Mouse (Mus musculus): Measurements from ENCODE around the gene Rhebl1. TPM values are rescaled to one million over a fixed set of nuclear protein-coding genes. Genes with fewer than 3 reads are reported as not detected.
A peak's percentile ranks its signal among the peaks of the same experiment; 100 is the strongest.
"Not testable (repeated sequence)": the region's sequence is repeated elsewhere in the genome, so short reads cannot be mapped to it uniquely, and the experiment has no call there.

Gene Rhebl1
- polyA plus RNA-seq (2014; fragmentation: Nextera tagmentation; extraction: Ambion mirVana): 8.5 and 9.5 TPM in 2 replicates

DNA sequence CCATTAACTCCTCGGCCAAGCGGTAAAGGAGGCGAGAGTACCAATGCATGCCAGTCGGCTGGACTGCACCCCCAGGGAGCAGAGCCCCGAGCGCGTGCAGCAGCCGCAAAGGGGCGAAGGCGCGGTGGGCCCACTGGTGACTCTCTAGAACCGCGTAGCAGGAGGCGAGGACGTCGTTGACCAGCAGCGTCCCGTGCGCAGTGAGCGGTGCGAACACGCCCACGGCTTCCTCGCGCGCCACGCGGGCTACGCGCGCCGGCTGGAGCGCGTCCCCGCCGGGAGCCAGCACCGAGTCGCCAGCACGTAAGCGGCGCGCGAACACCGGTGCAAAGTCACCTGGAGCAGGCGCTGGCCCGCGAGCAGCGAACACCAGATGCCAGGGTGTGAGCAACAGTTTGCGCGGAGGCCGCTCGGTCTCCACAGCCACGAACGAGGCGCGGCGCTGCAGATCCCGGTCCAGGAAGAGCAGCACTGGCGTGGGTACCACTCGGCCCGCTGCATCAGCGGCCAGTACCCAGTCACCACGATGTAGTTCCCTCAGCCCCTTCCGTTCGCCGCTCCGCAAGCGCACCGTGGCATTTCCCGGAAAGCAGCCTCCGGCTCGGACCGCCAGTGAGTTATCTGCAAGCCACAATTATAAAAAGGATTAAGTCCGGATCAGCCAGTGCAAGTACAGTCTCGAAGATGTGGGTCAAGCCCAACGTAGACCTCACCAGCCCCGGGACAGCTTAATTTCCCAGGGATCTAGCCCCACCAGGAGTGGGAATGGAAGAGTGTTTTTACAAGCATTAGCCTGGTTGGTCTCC lies at the start of gene Rhebl1:
Gene Rhebl1, minus strand, starts transcription at position 601 of the 806 bp plus-strand sequence.
- Histone ChIP-seq H3K27me3 (ENCODE audit: insufficient read depth, low read length) (peaks cover 74% of the 10 kb centered on the region), H3K4me3 (ENCODE audit: low read depth, low read length) (peak within 1 kb of the TSS; percentile 56), H3K4me1 (ENCODE audit: insufficient read depth) (peaks cover 14% of the 10 kb centered on the region; the same call in 1 of the 2 replicates), H3K9ac (peak within 1 kb of the TSS; percentile 56), H3K36me3 (ENCODE audit: insufficient read depth) (no peaks in the 10 kb centered on the region), H3K27ac (ENCODE audit: low read depth) (no peak within 1 kb of the TSS), H3K4me2 (peak within 1 kb of the TSS; percentile 100), H3K9me3 (ENCODE audit: low read depth, low read length) (no peaks in the 10 kb centered on the region)
- TF ChIP-seq CTCF (IDR thresholded peaks at IDR 0.05; ENCODE audit: low read depth): no peak
- WGBS: under 1% methylated on average over 77 of the region's 77 CpGs
- DNase-seq (peak; percentile 59), ATAC-seq (ENCODE audit: insufficient read depth) (no peak; the same call in 1 of the 2 replicates)

- H3K4me3 ChIP-seq (ENCODE audit: low read depth, low read length): no peak overlapping the region
- DNase-seq (no peak), ATAC-seq (ENCODE audit: insufficient read depth) (no peak)
- H3K4me1 ChIP-seq (ENCODE audit: insufficient read depth): no peaks in the 10 kb centered on the region
- no peak overlapping the region for H3K4me2 ChIP-seq
- no peak overlapping the region for H3K27ac ChIP-seq (ENCODE audit: low read depth)
- WGBS: 64% methylated on average over 4 of the region's 4 CpGs
- H3K9ac ChIP-seq: no peak overlapping the region
- no peak for TF ChIP-seq CTCF (IDR thresholded peaks at IDR 0.05; ENCODE audit: low read depth)
- H3K27me3 ChIP-seq (ENCODE audit: insufficient read depth, low read length): no peaks in the 10 kb centered on the region
- H3K36me3 ChIP-seq (ENCODE audit: insufficient read depth): no peaks in the 10 kb centered on the region
- no peaks in the 10 kb centered on the region for H3K9me3 ChIP-seq (ENCODE audit: low read depth, low read length)
Observed at GRCm38 (mm10) chr15:98943133-98943532, 48.8 kb upstream of the Rhebl1 start.

GRCm38 (mm10) chr15:98942081-98942480 lies 47.7 kb upstream of the Rhebl1 start:
- no peak overlapping the region for H3K27ac ChIP-seq (ENCODE audit: low read depth)
- DNase-seq (peak; percentile 72), ATAC-seq (ENCODE audit: insufficient read depth) (no peak)
- H3K9me3 ChIP-seq (ENCODE audit: low read depth, low read length): no peaks in the 10 kb centered on the region
- WGBS: 65% methylated on average over 4 of the region's 4 CpGs
- H3K4me1 ChIP-seq (ENCODE audit: insufficient read depth): no peaks in the 10 kb centered on the region
- no peak overlapping the region for H3K9ac ChIP-seq
- no peaks in the 10 kb centered on the region for H3K36me3 ChIP-seq (ENCODE audit: insufficient read depth)
- TF ChIP-seq CTCF (IDR thresholded peaks at IDR 0.05; ENCODE audit: low read depth): no peak
- H3K27me3 ChIP-seq (ENCODE audit: insufficient read depth, low read length): no peaks in the 10 kb centered on the region
- no peak overlapping the region for H3K4me3 ChIP-seq (ENCODE audit: low read depth, low read length)
- no peak overlapping the region for H3K4me2 ChIP-seq

- ATAC-seq (ENCODE audit: insufficient read depth) (no peak), DNase-seq (no peak)
- no peak overlapping the region for H3K4me3 ChIP-seq (ENCODE audit: low read depth, low read length)
- no peak overlapping the region for H3K27ac ChIP-seq (ENCODE audit: low read depth)
- H3K36me3 ChIP-seq (ENCODE audit: insufficient read depth): no peaks in the 10 kb centered on the region
- no peaks in the 10 kb centered on the region for H3K27me3 ChIP-seq (ENCODE audit: insufficient read depth, low read length)
- H3K9me3 ChIP-seq (ENCODE audit: low read depth, low read length): no peaks in the 10 kb centered on the region
- no peaks in the 10 kb centered on the region for H3K4me1 ChIP-seq (ENCODE audit: insufficient read depth)
- no peak overlapping the region for H3K4me2 ChIP-seq
- WGBS: 48% methylated on average over 2 of the region's 2 CpGs
- TF ChIP-seq CTCF (IDR thresholded peaks at IDR 0.05; ENCODE audit: low read depth): no peak
- H3K9ac ChIP-seq: no peak overlapping the region
Observed at GRCm38 (mm10) chr15:98941539-98941938, 47.2 kb upstream of the Rhebl1 start.

DNA sequence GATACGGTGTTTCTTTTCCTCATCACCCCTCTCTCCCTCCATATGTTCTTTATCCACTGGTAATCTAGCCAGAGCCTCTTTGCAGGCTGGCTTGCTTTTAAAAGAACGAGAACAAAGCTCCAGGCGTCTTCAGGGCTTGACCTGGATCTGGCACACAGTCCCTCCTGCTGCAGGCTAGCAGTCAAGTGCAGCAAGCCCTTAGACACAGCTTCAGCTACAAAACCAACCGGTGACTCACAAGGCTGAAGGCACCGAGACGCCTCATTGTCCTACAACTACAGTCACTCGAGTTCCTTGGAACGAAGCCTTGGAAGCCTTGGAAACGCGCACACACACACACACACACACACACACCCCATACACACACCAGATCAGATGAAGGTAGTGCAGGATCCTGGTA lies 46.5 kb upstream of the Rhebl1 start:
- no peak overlapping the region for H3K27ac ChIP-seq (ENCODE audit: low read depth)
- H3K9me3 ChIP-seq (ENCODE audit: low read depth, low read length): no peaks in the 10 kb centered on the region
- ATAC-seq (ENCODE audit: insufficient read depth): no peak
- H3K9ac ChIP-seq: no peak overlapping the region
- no peak overlapping the region for H3K4me2 ChIP-seq
- H3K4me1 ChIP-seq (ENCODE audit: insufficient read depth): no peaks in the 10 kb centered on the region
- H3K27me3 ChIP-seq (ENCODE audit: insufficient read depth, low read length): no peaks in the 10 kb centered on the region
- 67% methylated on average over 10 of the region's 10 CpGs for WGBS
- no peak overlapping the region for H3K4me3 ChIP-seq (ENCODE audit: low read depth, low read length)
- no peak for DNase-seq
- TF ChIP-seq CTCF (IDR thresholded peaks at IDR 0.05; ENCODE audit: low read depth): no peak
- H3K36me3 ChIP-seq (ENCODE audit: insufficient read depth): no peaks in the 10 kb centered on the region

DNA sequence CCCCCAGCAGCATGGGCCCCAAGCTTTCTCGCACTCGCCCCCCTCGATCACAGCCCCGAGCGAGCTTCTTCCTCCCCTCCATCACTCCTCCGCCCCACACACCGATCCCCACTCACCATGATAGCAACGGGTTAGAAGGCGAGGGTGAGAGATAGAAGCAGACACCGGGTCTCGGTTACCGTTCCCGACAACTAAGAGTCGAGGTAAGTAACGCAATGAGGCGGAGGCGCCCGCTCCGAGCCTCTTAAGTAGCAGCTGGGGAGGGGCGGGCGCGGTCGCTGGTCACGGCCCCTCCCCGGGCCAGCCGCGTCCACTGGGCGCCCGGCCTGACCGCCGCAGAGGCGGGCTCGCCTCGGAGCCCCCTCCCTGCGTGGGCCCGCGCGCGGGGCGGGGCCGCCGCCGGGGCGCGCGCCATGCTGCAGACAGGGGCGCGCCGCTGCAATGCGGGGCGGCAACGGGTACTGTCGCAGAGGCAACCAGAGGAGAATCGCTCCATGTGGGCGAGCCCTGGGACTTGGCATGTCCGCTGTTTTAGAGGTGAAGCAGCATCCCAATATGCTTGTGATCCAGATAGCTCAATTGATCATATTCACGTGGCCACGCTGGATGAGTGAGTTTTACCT lies 40.0 kb upstream of the Rhebl1 start, which contains the start of gene Tuba1b:
Gene Tuba1b, minus strand, starts transcription at position 349 of the 623 bp plus-strand sequence.
- Histone ChIP-seq H3K4me3 (ENCODE audit: low read depth, low read length) (peak within 1 kb of the TSS; percentile 66), H3K4me2 (peak within 1 kb of the TSS; percentile 99), H3K9me3 (ENCODE audit: low read depth, low read length) (no peaks in the 10 kb centered on the region), H3K9ac (peak within 1 kb of the TSS; percentile 92), H3K4me1 (ENCODE audit: insufficient read depth) (peaks cover 5% of the 10 kb centered on the region; the same call in 1 of the 2 replicates), H3K27ac (ENCODE audit: low read depth) (peak within 1 kb of the TSS; percentile 99), H3K36me3 (ENCODE audit: insufficient read depth) (peaks cover 18% of the 10 kb centered on the region), H3K27me3 (ENCODE audit: insufficient read depth, low read length) (no peaks in the 10 kb centered on the region)
- WGBS: under 1% methylated on average over 58 of the region's 58 CpGs
- TF ChIP-seq CTCF (IDR thresholded peaks at IDR 0.05; ENCODE audit: low read depth): 0 out of 2 replicates have a peak, but pooled peaks have one; percentile 3
- peak; percentile 94 for ATAC-seq (ENCODE audit: insufficient read depth)
- DNase-seq: peak; percentile 97

- under 1% methylated on average over 35 of the region's 35 CpGs for WGBS
- H3K4me1 ChIP-seq (ENCODE audit: insufficient read depth): peaks cover 5% of the 10 kb centered on the region; the same call in 1 of the 2 replicates
- peak overlapping the region; percentile 66 for H3K4me3 ChIP-seq (ENCODE audit: low read depth, low read length)
- no peaks in the 10 kb centered on the region for H3K27me3 ChIP-seq (ENCODE audit: insufficient read depth, low read length)
- DNase-seq (peak; percentile 100), ATAC-seq (ENCODE audit: insufficient read depth) (peak; percentile 83)
- TF ChIP-seq CTCF (IDR thresholded peaks at IDR 0.05; ENCODE audit: low read depth): no peak
- peak overlapping the region; percentile 99 for H3K27ac ChIP-seq (ENCODE audit: low read depth)
- H3K9me3 ChIP-seq (ENCODE audit: low read depth, low read length): no peaks in the 10 kb centered on the region
- H3K4me2 ChIP-seq: peak overlapping the region; percentile 99
- peaks cover 18% of the 10 kb centered on the region for H3K36me3 ChIP-seq (ENCODE audit: insufficient read depth)
- peak overlapping the region; percentile 92 for H3K9ac ChIP-seq
Observed at GRCm38 (mm10) chr15:98933833-98934216, 39.5 kb upstream of the Rhebl1 start.

DNA sequence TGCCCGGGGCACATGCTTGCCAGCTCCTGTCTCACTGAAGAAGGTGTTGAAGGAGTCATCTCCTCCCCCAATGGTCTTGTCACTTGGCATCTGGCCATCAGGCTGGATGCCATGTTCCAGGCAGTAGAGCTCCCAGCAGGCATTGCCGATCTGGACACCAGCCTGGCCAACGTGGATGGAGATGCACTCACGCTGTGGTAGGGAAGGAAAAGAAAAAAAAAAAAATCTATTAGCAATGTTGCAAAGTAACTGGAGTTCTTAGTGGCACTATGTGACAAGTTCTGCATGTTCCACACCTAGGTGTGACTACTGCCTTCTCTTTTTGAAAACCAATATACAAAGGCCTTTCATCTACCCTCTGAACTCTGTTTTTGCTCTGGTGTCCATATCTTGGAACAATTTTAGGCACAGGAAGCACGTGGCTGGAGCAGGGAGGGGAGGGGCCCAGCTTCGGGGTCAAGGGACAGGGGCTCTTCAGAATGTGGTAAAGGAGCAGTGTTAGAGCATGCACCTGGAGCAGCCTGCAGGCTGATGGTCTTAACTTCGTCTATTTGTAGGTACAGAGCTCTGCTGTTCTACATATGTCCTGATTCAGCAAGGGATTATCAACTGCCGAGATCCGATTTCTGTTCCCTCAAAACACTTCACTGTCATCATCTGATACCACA lies 38.8 kb upstream of the Rhebl1 start:
- not testable (repeated sequence) for H3K4me1 ChIP-seq (ENCODE audit: insufficient read depth); H3K9me3 ChIP-seq (ENCODE audit: low read depth, low read length); ATAC-seq (ENCODE audit: insufficient read depth); H3K27me3 ChIP-seq (ENCODE audit: insufficient read depth, low read length)
- Histone ChIP-seq H3K4me3 (ENCODE audit: low read depth, low read length) (peak overlapping the region; percentile 66), H3K9ac (peak overlapping the region; percentile 92), H3K4me2 (peak overlapping the region; percentile 99), H3K36me3 (ENCODE audit: insufficient read depth) (peaks cover 18% of the 10 kb centered on the region), H3K27ac (ENCODE audit: low read depth) (peak overlapping the region; percentile 99)
- 5% methylated on average over 8 of the region's 9 CpGs for WGBS
- peak; percentile 44 for DNase-seq
